Comparison of ENCODE assay signal across 7 mouse cellular contexts in genomic region chr2:121412843-121413386, GRCm38 (mm10). TPM values are rescaled to one million over a fixed set of nuclear protein-coding genes. Genes with fewer than 3 reads are reported as not detected.
DNase-seq lines count a peak whose midpoint lies in the region; ATAC-seq lines count a peak whose summit lies in the region.

No protein-coding gene starts in this region.

- 12% methylated on average over 4 of the region's 4 CpGs for WGBS in forebrain, embryonic 15.5 days
- WGBS in liver, embryonic 13.5 days (ENCODE audit: insufficient replicate concordance) = 2% methylated on average over 4 of the region's 4 CpGs
- 8% methylated on average over 4 of the region's 4 CpGs for WGBS in stomach, embryonic 16.5 days

- no peak for ATAC-seq in forebrain, embryonic 15.5 days (replicated peaks)
- ATAC-seq in liver, embryonic 13.5 days (ENCODE audit: low read depth) = peak; percentile 11; the same call in 1 of the 2 replicates
- 0 out of 2 replicates have a peak, but pooled peaks have one; percentile 1 for ATAC-seq in stomach, embryonic 16.5 days (ENCODE audit: insufficient read depth, low FRiP score)

- peak overlapping the region; percentile 69 for H3K4me3 ChIP-seq in brown adipose tissue, adult 24 weeks (ENCODE audit: insufficient read depth, low read depth, low read length)
- H3K4me3 ChIP-seq in forebrain, embryonic 15.5 days = peak overlapping the region; percentile 91
- peak overlapping the region; percentile 98 for H3K4me3 ChIP-seq in liver, embryonic 13.5 days (replicated peaks)
- H3K4me3 ChIP-seq in stomach, embryonic 16.5 days (replicated peaks; ENCODE audit: low read length) = peak overlapping the region; percentile 100

- peaks cover 5% of the 10 kb centered on the region; the same call in 1 of the 2 replicates for H3K36me3 ChIP-seq in forebrain, embryonic 15.5 days
- H3K36me3 ChIP-seq in liver, embryonic 13.5 days = peaks cover 18% of the 10 kb centered on the region
- no peaks in the 10 kb centered on the region for H3K36me3 ChIP-seq in stomach, embryonic 16.5 days (ENCODE audit: control insufficient read depth, insufficient read depth, low read length)

- DNase-seq in ovary, adult 18-20 months (ENCODE audit: low spot score) = peak; percentile 3
- DNase-seq in ovary, postnatal 36 days (ENCODE audit: low spot score) = no peak
- peak; percentile 42 for DNase-seq in liver, embryonic 13.5 days
- no peak for DNase-seq in cerebellum, adult 8-10 months

- peaks cover 8% of the 10 kb centered on the region; the same call in 1 of the 2 replicates for H3K4me1 ChIP-seq in brown adipose tissue, adult 24 weeks (ENCODE audit: control insufficient read depth, insufficient read depth, insufficient read length, low read length)
- peaks cover 31% of the 10 kb centered on the region for H3K4me1 ChIP-seq in forebrain, embryonic 15.5 days
- H3K4me1 ChIP-seq in liver, embryonic 13.5 days (replicated peaks) = peaks cover 49% of the 10 kb centered on the region
- peaks cover 19% of the 10 kb centered on the region for H3K4me1 ChIP-seq in stomach, embryonic 16.5 days (ENCODE audit: control insufficient read depth, insufficient read depth, low read length)

- no peaks in the 10 kb centered on the region for H3K9me3 ChIP-seq in forebrain, embryonic 15.5 days
- H3K9me3 ChIP-seq in liver, embryonic 13.5 days (replicated peaks) = no peaks in the 10 kb centered on the region
- no peaks in the 10 kb centered on the region for H3K9me3 ChIP-seq in stomach, embryonic 16.5 days (replicated peaks; ENCODE audit: control insufficient read depth, low read length)

- H3K4me2 ChIP-seq in forebrain, embryonic 15.5 days (replicated peaks) = peak overlapping the region; percentile 47
- peak overlapping the region; percentile 88 for H3K4me2 ChIP-seq in liver, embryonic 13.5 days
- H3K4me2 ChIP-seq in stomach, embryonic 16.5 days (ENCODE audit: low read depth, low read length) = peak overlapping the region; percentile 80

- H3K9ac ChIP-seq in forebrain, embryonic 15.5 days (replicated peaks) = peak overlapping the region; percentile 69
- H3K9ac ChIP-seq in liver, embryonic 13.5 days = peak overlapping the region; percentile 99
- peak overlapping the region; percentile 99 for H3K9ac ChIP-seq in stomach, embryonic 16.5 days (ENCODE audit: low read length)

- H3K27ac ChIP-seq in brown adipose tissue, adult 24 weeks (replicated peaks; ENCODE audit: low read depth, low read length) = peak overlapping the region; percentile 86
- H3K27ac ChIP-seq in forebrain, embryonic 15.5 days (replicated peaks) = peak overlapping the region; percentile 97
- H3K27ac ChIP-seq in liver, embryonic 13.5 days = peak overlapping the region; percentile 95
- peak overlapping the region; percentile 96 for H3K27ac ChIP-seq in stomach, embryonic 16.5 days (ENCODE audit: low read length)

- no peaks in the 10 kb centered on the region for H3K27me3 ChIP-seq in forebrain, embryonic 15.5 days
- no peaks in the 10 kb centered on the region for H3K27me3 ChIP-seq in liver, embryonic 13.5 days
- H3K27me3 ChIP-seq in stomach, embryonic 16.5 days (ENCODE audit: control insufficient read depth, insufficient read depth, low read length) = no peaks in the 10 kb centered on the region

RNA-seq across cellular contexts. Expression of gene Pdia3, which starts 0.7 kb away (rescaled TPM):
- polyA plus RNA-seq in brown adipose tissue, adult 24 weeks (2012; ENCODE audit: insufficient read depth, insufficient read length, missing spikeins) = 92.2 and 124 TPM in 2 replicates
- 311 and 322 TPM in 2 replicates for polyA plus RNA-seq in forebrain, embryonic 15.5 days (2015; fragmentation: Nextera tagmentation; extraction: Ambion mirVana)
- polyA plus RNA-seq in liver, embryonic 13.5 days (2015; fragmentation: Nextera tagmentation; extraction: Ambion mirVana) = 291 and 374 TPM in 2 replicates
- 880 and 909 TPM in 2 replicates for polyA plus RNA-seq in stomach, embryonic 16.5 days (2015; fragmentation: Nextera tagmentation; extraction: Ambion mirVana)

RNA-seq across cellular contexts. Expression of gene Catsper2, which starts 0.7 kb away (rescaled TPM):
- polyA plus RNA-seq in brown adipose tissue, adult 24 weeks (2012; ENCODE audit: insufficient read depth, insufficient read length, missing spikeins) = 3.6 and 4.5 TPM in 2 replicates
- 3.8 and 4.2 TPM in 2 replicates for polyA plus RNA-seq in forebrain, embryonic 15.5 days (2015; fragmentation: Nextera tagmentation; extraction: Ambion mirVana)
- 0.52 and 0.76 TPM in 2 replicates for polyA plus RNA-seq in liver, embryonic 13.5 days (2015; fragmentation: Nextera tagmentation; extraction: Ambion mirVana)
- polyA plus RNA-seq in stomach, embryonic 16.5 days (2015; fragmentation: Nextera tagmentation; extraction: Ambion mirVana) = 1.3 and 1.6 TPM in 2 replicates

RNA-seq across cellular contexts. Expression of gene Strc, which starts 25.9 kb away (rescaled TPM):
- not detected in 2 replicates for polyA plus RNA-seq in brown adipose tissue, adult 24 weeks (2012; ENCODE audit: insufficient read depth, insufficient read length, missing spikeins)
- polyA plus RNA-seq in forebrain, embryonic 15.5 days (2015; fragmentation: Nextera tagmentation; extraction: Ambion mirVana) = 0.03 TPM in 1 of 2 replicates, not detected in the other
- not detected in 2 replicates for polyA plus RNA-seq in liver, embryonic 13.5 days (2015; fragmentation: Nextera tagmentation; extraction: Ambion mirVana)
- not detected in 2 replicates for polyA plus RNA-seq in stomach, embryonic 16.5 days (2015; fragmentation: Nextera tagmentation; extraction: Ambion mirVana)

RNA-seq across cellular contexts. Expression of gene Ell3, which starts 31.2 kb away (rescaled TPM):
- not detected in 2 replicates for polyA plus RNA-seq in brown adipose tissue, adult 24 weeks (2012; ENCODE audit: insufficient read depth, insufficient read length, missing spikeins)
- polyA plus RNA-seq in forebrain, embryonic 15.5 days (2015; fragmentation: Nextera tagmentation; extraction: Ambion mirVana) = 1.8 and 1.9 TPM in 2 replicates
- 1.6 and 2.0 TPM in 2 replicates for polyA plus RNA-seq in liver, embryonic 13.5 days (2015; fragmentation: Nextera tagmentation; extraction: Ambion mirVana)
- 8.7 and 8.8 TPM in 2 replicates for polyA plus RNA-seq in stomach, embryonic 16.5 days (2015; fragmentation: Nextera tagmentation; extraction: Ambion mirVana)

RNA-seq across cellular contexts. Expression of gene Serf2, which starts 36.1 kb away (rescaled TPM):
- 562 and 583 TPM in 2 replicates for polyA plus RNA-seq in brown adipose tissue, adult 24 weeks (2012; ENCODE audit: insufficient read depth, insufficient read length, missing spikeins)
- 330 and 368 TPM in 2 replicates for polyA plus RNA-seq in forebrain, embryonic 15.5 days (2015; fragmentation: Nextera tagmentation; extraction: Ambion mirVana)
- 269 and 300 TPM in 2 replicates for polyA plus RNA-seq in liver, embryonic 13.5 days (2015; fragmentation: Nextera tagmentation; extraction: Ambion mirVana)
- polyA plus RNA-seq in stomach, embryonic 16.5 days (2015; fragmentation: Nextera tagmentation; extraction: Ambion mirVana) = 439 and 496 TPM in 2 replicates

Comparison
In these comparisons a context has a peak if more than half of its experiments do, and no peak if none do; other contexts are left out.
1. DNase-seq: peak in ovary, adult 18-20 months (single experiment) and liver, embryonic 13.5 days (single experiment); none in ovary, postnatal 36 days (single experiment) and cerebellum, adult 8-10 months (single experiment).
2. Peak in every context shown above with its lines, with median percentiles within 50 percentile points of each other: H3K27ac ChIP-seq, H3K4me3 ChIP-seq, H3K4me2 ChIP-seq and H3K9ac ChIP-seq.